Mouse (Mus musculus) limb, embryonic 10.5 days (tissue): ENCODE measurements at regions not wholly inside any gene's neighbourhood (a gene's known extent, or its start where the extent isn't known, plus 50 kb on each side); places are given as distances from the start of the nearest gene placed in this dataset.

Experiments used
- DNase-seq: peaks from one replicate; pipeline ENCODE4 v3.0.0-alpha.2; 2017; ENCODE audit warnings: low spot score
- H3K27ac ChIP-seq: fragments of 300-500 bp; sonication (generic); 2 replicates; pipeline ENCODE4 v1.5.1; 2016; ENCODE audit warnings: mild to moderate bottlenecking
- H3K27me3 ChIP-seq: fragments of 300-500 bp; sonication (generic); 2 replicates; pipeline ENCODE4 v1.6.1; 2016; ENCODE audit warnings: low read depth, mild to moderate bottlenecking; ENCODE audit not compliant: poor library complexity, severe bottlenecking
- H3K36me3 ChIP-seq: fragments of 300-500 bp; sonication (generic); 2 replicates; pipeline ENCODE4 v1.6.1; 2016; ENCODE audit warnings: mild to moderate bottlenecking, moderate library complexity
- H3K4me1 ChIP-seq: fragments of 300-500 bp; sonication (generic); 2 replicates; pipeline ENCODE4 v1.6.1; 2016
- H3K4me3 ChIP-seq: fragments of 300-500 bp; sonication (generic); 2 replicates; pipeline ENCODE4 v1.5.1; 2016; ENCODE audit warnings: mild to moderate bottlenecking, moderate library complexity
- H3K9me3 ChIP-seq: fragments of 300-500 bp; sonication (generic); replicated peaks from 2 replicates; pipeline ENCODE4 v1.6.1; 2016; ENCODE audit warnings: mild to moderate bottlenecking
- WGBS: fragments of 180-500 bp; shearing (Covaris S2); methylation state at CpG from one replicate; pipeline ENCODE4 v1.1.7; 2016; 5-methylcytosine and 5-hydroxymethylcytosine counted together

DNA sequence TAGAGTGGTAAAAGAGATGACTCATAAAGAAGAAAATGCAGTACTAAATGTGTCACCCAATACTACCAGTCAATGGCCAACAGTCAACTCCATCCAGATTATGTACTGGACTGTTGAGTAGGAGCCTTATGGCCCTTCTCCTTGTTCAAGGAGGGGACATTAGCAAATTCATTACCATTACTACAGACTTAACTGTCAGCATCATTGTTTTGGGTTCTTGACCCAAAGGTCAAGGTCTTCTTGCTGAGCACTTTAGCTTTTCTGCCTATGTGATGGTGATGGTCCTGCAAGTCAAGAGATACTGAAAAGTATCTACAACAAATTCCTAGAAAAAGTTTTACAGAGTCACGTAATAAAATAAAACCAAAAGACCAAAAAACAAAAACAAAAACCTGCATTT lies 1251.4 kb downstream of the Gm37988 start:
- Histone ChIP-seq H3K4me3 (no peak overlapping the region), H3K27me3 (no peaks in the 10 kb centered on the region)
- 92% methylated on average over 1 of the region's 1 CpGs for WGBS

GRCm38 (mm10) chr1:6076543-6076942 lies 1268.9 kb downstream of the Gm37988 start:
- H3K4me3 ChIP-seq = no peak overlapping the region
- no peaks in the 10 kb centered on the region for H3K4me1 ChIP-seq
- WGBS = 61% methylated on average over 4 of the region's 4 CpGs
- H3K27ac ChIP-seq = no peak overlapping the region
- no peaks in the 10 kb centered on the region for H3K27me3 ChIP-seq
- no peak for DNase-seq
- H3K9me3 ChIP-seq = no peaks in the 10 kb centered on the region
- H3K36me3 ChIP-seq = no peaks in the 10 kb centered on the region

More for the DNA sequence above, 1251.4 kb downstream of the Gm37988 start:
- H3K36me3 ChIP-seq = no peaks in the 10 kb centered on the region
- no peaks in the 10 kb centered on the region for H3K9me3 ChIP-seq
- H3K27ac ChIP-seq = no peak overlapping the region
- no peaks in the 10 kb centered on the region for H3K4me1 ChIP-seq
- no peak for DNase-seq

DNA sequence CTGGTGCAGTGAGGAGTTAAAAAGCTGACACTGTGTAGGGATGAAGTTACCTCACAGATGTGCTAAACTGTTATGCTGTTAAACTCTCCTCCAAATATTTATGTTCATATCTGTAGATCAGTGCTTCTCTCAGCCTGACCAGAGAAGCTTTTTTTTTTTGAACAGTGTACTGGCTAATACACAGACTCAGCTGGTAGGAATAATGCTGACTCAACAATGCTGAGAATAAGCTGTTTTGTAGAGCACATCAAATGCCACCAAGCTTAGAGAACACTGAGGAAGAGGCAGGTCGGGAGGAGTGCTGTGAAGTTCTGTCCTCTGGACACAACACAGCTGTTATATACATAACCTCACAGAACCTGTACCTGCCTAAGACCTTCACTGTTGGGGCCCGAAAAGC lies 1274.2 kb downstream of the Gm37988 start:
- Histone ChIP-seq H3K4me1 (no peaks in the 10 kb centered on the region), H3K9me3 (no peaks in the 10 kb centered on the region), H3K27me3 (no peaks in the 10 kb centered on the region), H3K36me3 (no peaks in the 10 kb centered on the region), H3K27ac (no peak overlapping the region), H3K4me3 (no peak overlapping the region)
- DNase-seq = no peak
- 90% methylated on average over 2 of the region's 2 CpGs for WGBS

GRCm38 (mm10) chr1:6094162-6094934 lies 1286.7 kb downstream of the Gm37988 start:
- Histone ChIP-seq H3K36me3 (no peaks in the 10 kb centered on the region), H3K4me3 (no peak overlapping the region), H3K27ac (no peak overlapping the region), H3K4me1 (no peaks in the 10 kb centered on the region), H3K27me3 (no peaks in the 10 kb centered on the region), H3K9me3 (no peaks in the 10 kb centered on the region)
- 91% methylated on average over 3 of the region's 3 CpGs for WGBS
- DNase-seq = no peak

- Histone ChIP-seq H3K36me3 (no peaks in the 10 kb centered on the region), H3K27ac (no peak overlapping the region), H3K4me1 (no peaks in the 10 kb centered on the region), H3K9me3 (no peaks in the 10 kb centered on the region), H3K27me3 (no peaks in the 10 kb centered on the region), H3K4me3 (no peak overlapping the region)
- WGBS = 92% methylated on average over 1 of the region's 1 CpGs
- no peak for DNase-seq
These were observed 1309.9 kb downstream of the Gm37988 start for GRCm38 (mm10) chr1:6117557-6117956.

- Histone ChIP-seq H3K4me3 (no peak overlapping the region), H3K36me3 (no peaks in the 10 kb centered on the region), H3K27ac (no peak overlapping the region), H3K4me1 (no peaks in the 10 kb centered on the region), H3K9me3 (no peaks in the 10 kb centered on the region), H3K27me3 (no peaks in the 10 kb centered on the region)
- peak; percentile 30 for DNase-seq
- 26% methylated on average over 3 of the region's 3 CpGs for WGBS
These were observed 1327.4 kb downstream of the Gm37988 start for GRCm38 (mm10) chr1:6135066-6135465.

GRCm38 (mm10) chr1:6140245-6140644 lies 1332.6 kb downstream of the Gm37988 start:
- Histone ChIP-seq H3K27me3 (no peaks in the 10 kb centered on the region), H3K4me3 (no peak overlapping the region), H3K36me3 (no peaks in the 10 kb centered on the region), H3K27ac (no peak overlapping the region), H3K9me3 (no peaks in the 10 kb centered on the region), H3K4me1 (no peaks in the 10 kb centered on the region)
- whole genome bisulfite sequencing = 89% methylated on average over 4 of the region's 4 CpGs
- no peak for DNase-seq

GRCm38 (mm10) chr1:6142816-6143215 lies 1335.1 kb downstream of the Gm37988 start:
- no peaks in the 10 kb centered on the region for H3K9me3 ChIP-seq
- H3K27me3 ChIP-seq = no peaks in the 10 kb centered on the region
- no peak for DNase-seq
- H3K27ac ChIP-seq = no peak overlapping the region
- no peaks in the 10 kb centered on the region for H3K36me3 ChIP-seq
- no peaks in the 10 kb centered on the region for H3K4me1 ChIP-seq
- no peak overlapping the region for H3K4me3 ChIP-seq
- 60% methylated on average over 2 of the region's 2 CpGs for WGBS

GRCm38 (mm10) chr1:6143891-6144290 lies 1336.2 kb downstream of the Gm37988 start:
- Histone ChIP-seq H3K27me3 (no peaks in the 10 kb centered on the region), H3K4me1 (no peaks in the 10 kb centered on the region), H3K27ac (no peak overlapping the region), H3K9me3 (no peaks in the 10 kb centered on the region), H3K36me3 (no peaks in the 10 kb centered on the region), H3K4me3 (no peak overlapping the region)
- 81% methylated on average over 1 of the region's 1 CpGs for WGBS
- no peak for DNase-seq

DNA sequence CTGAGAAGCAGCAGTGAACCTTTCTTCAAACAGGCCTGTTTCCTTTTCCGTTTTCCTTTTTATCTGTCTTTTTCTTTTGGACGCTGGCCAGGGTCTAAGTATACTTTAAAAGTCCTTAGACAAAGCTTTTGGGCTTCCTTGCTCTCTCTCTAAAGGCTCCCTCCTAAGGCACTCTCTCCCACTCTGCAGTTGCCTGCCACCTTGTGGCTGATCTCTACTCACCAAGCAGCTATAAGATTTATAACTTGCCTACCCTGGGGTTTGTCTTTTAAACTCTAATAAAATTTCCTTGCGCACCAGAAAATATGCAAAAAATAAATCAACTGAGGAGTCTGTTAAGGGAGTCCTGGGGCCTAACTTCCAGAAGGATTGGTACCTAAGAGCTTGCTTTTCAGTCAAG lies 1344.7 kb downstream of the Gm37988 start:
- Histone ChIP-seq H3K36me3 (no peaks in the 10 kb centered on the region), H3K9me3 (no peaks in the 10 kb centered on the region), H3K27me3 (no peaks in the 10 kb centered on the region), H3K4me3 (no peak overlapping the region), H3K27ac (no peak overlapping the region), H3K4me1 (no peaks in the 10 kb centered on the region)
- WGBS = 43% methylated on average over 3 of the region's 3 CpGs
- no peak for DNase-seq
